ENCODE assay signal across 8 mouse cellular contexts in the genomic region with DNA sequence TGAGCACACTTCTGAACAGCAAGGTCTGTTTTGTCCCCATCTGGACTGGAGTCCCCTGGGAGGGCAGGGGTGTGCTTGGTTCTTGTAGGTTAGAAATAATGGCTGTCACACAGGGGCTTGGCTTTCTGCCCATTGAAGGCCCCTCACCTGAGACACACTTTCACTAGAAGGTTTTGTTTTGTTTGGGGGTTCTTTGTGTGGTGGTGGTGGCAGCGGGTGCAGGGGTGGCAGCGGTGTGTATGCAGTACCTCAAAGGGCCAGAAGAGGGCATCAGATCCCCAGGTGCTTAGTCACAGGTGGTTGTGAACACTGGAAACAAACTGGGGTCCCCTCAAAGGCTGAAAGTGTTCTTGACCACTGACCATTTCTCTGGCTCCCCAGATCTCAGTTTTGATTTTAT. TPM values are rescaled to one million over a fixed set of nuclear protein-coding genes. Genes with fewer than 3 reads are reported as not detected.
DNase-seq lines count a peak whose midpoint lies in the region; ATAC-seq and TF ChIP-seq lines count a peak whose summit lies in the region.

No protein-coding gene starts in this region.

- TF ChIP-seq POLR2A in testis, adult 2 months (IDR thresholded peaks at IDR 0.05; ENCODE audit: control insufficient read depth, low read depth, low read length), result no peak

- no peak for TF ChIP-seq EP300 in heart, postnatal 0 days (IDR thresholded peaks at IDR 0.05; ENCODE audit: low read depth)

- H3K9ac ChIP-seq in heart, postnatal 0 days (replicated peaks; ENCODE audit: low read depth, low read length), result no peak overlapping the region
- no peak overlapping the region for H3K9ac ChIP-seq in midbrain, embryonic 15.5 days
- H3K9ac ChIP-seq in forebrain, embryonic 11.5 days (ENCODE audit: low read length), result no peak overlapping the region

- H3K4me2 ChIP-seq in heart, postnatal 0 days (ENCODE audit: low read depth, low read length), result no peak overlapping the region
- no peak overlapping the region for H3K4me2 ChIP-seq in midbrain, embryonic 15.5 days
- H3K4me2 ChIP-seq in forebrain, embryonic 11.5 days (ENCODE audit: low read depth, low read length, severe bottlenecking), result no peak overlapping the region

- H3K4me3 ChIP-seq in heart, postnatal 0 days (ENCODE audit: low read depth, low read length), result no peak overlapping the region
- H3K4me3 ChIP-seq in testis, adult 2 months (ENCODE audit: control insufficient read depth, low read depth, low read length), result no peak overlapping the region
- H3K4me3 ChIP-seq in midbrain, embryonic 15.5 days, result no peak overlapping the region
- no peak overlapping the region for H3K4me3 ChIP-seq in forebrain, embryonic 11.5 days (ENCODE audit: low read depth, low read length)

- WGBS in heart, postnatal 0 days, result 21% methylated on average over 2 of the region's 2 CpGs
- 22% methylated on average over 2 of the region's 2 CpGs for WGBS in midbrain, embryonic 15.5 days
- WGBS in forebrain, embryonic 11.5 days, result 33% methylated on average over 2 of the region's 2 CpGs

- no peaks in the 10 kb centered on the region; the same call in 1 of the 2 replicates for H3K9me3 ChIP-seq in heart, postnatal 0 days (replicated peaks; ENCODE audit: control insufficient read depth, low read length)
- H3K9me3 ChIP-seq in midbrain, embryonic 15.5 days, result no peaks in the 10 kb centered on the region
- H3K9me3 ChIP-seq in forebrain, embryonic 11.5 days (ENCODE audit: control insufficient read depth, low read length), result no peaks in the 10 kb centered on the region

- DNase-seq in heart, postnatal 0 days (ENCODE audit: low spot score), result no peak
- no peak for DNase-seq in heart, adult 9 months (ENCODE audit: low spot score in 2 of 2)
- no peak for DNase-seq in testis, postnatal 14 days (ENCODE audit: low spot score)
- DNase-seq in induced T-regulatory cell, adult 2 months (ENCODE audit: low read depth), result peak; percentile 70
- peak; percentile 68 for DNase-seq in thymus, postnatal 14 days
- no peak for DNase-seq in forebrain, embryonic 11.5 days (ENCODE audit: low spot score)

- H3K36me3 ChIP-seq in heart, postnatal 0 days (replicated peaks; ENCODE audit: control insufficient read depth, insufficient read depth, low read length), result no peaks in the 10 kb centered on the region
- no peaks in the 10 kb centered on the region for H3K36me3 ChIP-seq in testis, adult 2 months (ENCODE audit: control insufficient read depth, insufficient read depth, low read length)
- H3K36me3 ChIP-seq in midbrain, embryonic 15.5 days (replicated peaks), result no peaks in the 10 kb centered on the region
- no peaks in the 10 kb centered on the region for H3K36me3 ChIP-seq in forebrain, embryonic 11.5 days (ENCODE audit: control insufficient read depth, insufficient read depth, low read length)

- TF ChIP-seq CTCF in heart, postnatal 0 days (IDR thresholded peaks at IDR 0.05; ENCODE audit: low read depth), result peak; percentile 34
- peak; percentile 75; the same call in 1 of the 2 replicates for TF ChIP-seq CTCF in testis, adult 2 months (IDR thresholded peaks at IDR 0.05; ENCODE audit: control insufficient read depth, insufficient read depth, insufficient replicate concordance, low read depth, low read length)

- no peak overlapping the region for H3K27ac ChIP-seq in heart, postnatal 0 days (ENCODE audit: low read depth)
- no peak overlapping the region for H3K27ac ChIP-seq in testis, adult 2 months (ENCODE audit: control insufficient read depth, insufficient read depth, low read depth, low read length)
- H3K27ac ChIP-seq in midbrain, embryonic 15.5 days, result no peak overlapping the region
- H3K27ac ChIP-seq in forebrain, embryonic 11.5 days (ENCODE audit: low read depth, low read length), result no peak overlapping the region

- H3K4me1 ChIP-seq in heart, postnatal 0 days (ENCODE audit: control insufficient read depth, insufficient read depth), result no peaks in the 10 kb centered on the region
- H3K4me1 ChIP-seq in testis, adult 2 months (ENCODE audit: control insufficient read depth, insufficient read depth, low read length), result peaks cover 7% of the 10 kb centered on the region
- no peaks in the 10 kb centered on the region for H3K4me1 ChIP-seq in midbrain, embryonic 15.5 days
- H3K4me1 ChIP-seq in forebrain, embryonic 11.5 days (replicated peaks; ENCODE audit: control insufficient read depth, insufficient read depth, low read length), result no peaks in the 10 kb centered on the region

- no peak for ATAC-seq in heart, postnatal 0 days (ENCODE audit: insufficient read depth, low read depth)
- ATAC-seq in midbrain, embryonic 15.5 days (replicated peaks), result no peak
- no peak for ATAC-seq in forebrain, embryonic 11.5 days (replicated peaks; ENCODE audit: low FRiP score)

- no peaks in the 10 kb centered on the region; the same call in 1 of the 2 replicates for H3K27me3 ChIP-seq in heart, postnatal 0 days (ENCODE audit: control insufficient read depth, insufficient read depth, low read length)
- H3K27me3 ChIP-seq in testis, adult 2 months (ENCODE audit: control insufficient read depth, insufficient read depth, low read length), result no peaks in the 10 kb centered on the region
- no peaks in the 10 kb centered on the region for H3K27me3 ChIP-seq in midbrain, embryonic 15.5 days (replicated peaks)
- H3K27me3 ChIP-seq in forebrain, embryonic 11.5 days (ENCODE audit: control insufficient read depth, insufficient read depth, low read length), result no peaks in the 10 kb centered on the region

RNA-seq across cellular contexts. Expression of a gene that starts 11.3 kb away (rescaled TPM):
- 0.39 and 11.4 TPM in 2 replicates for total RNA-seq in heart, postnatal 0 days (2014; rRNA removed; ENCODE audit: low replicate concordance)
- 0.63 and 0.75 TPM in 2 replicates for polyA plus RNA-seq in heart, postnatal 0 days (2015; fragmentation: Nextera tagmentation; extraction: Ambion mirVana)
- polyA plus RNA-seq in testis, adult 2 months (2012; rRNA removed), result 3.9 and 5.2 TPM in 2 replicates
- polyA plus RNA-seq in midbrain, embryonic 15.5 days (2015; fragmentation: Nextera tagmentation; extraction: Ambion mirVana), result 1.1 and 1.8 TPM in 2 replicates
- polyA plus RNA-seq in forebrain, embryonic 11.5 days (2014; fragmentation: Nextera tagmentation; extraction: Ambion mirVana), result 1.1 and 3.4 TPM in 2 replicates

RNA-seq across cellular contexts. Expression of a gene that starts 14.7 kb away (rescaled TPM):
- 0.27 and 2.8 TPM in 2 replicates for total RNA-seq in heart, postnatal 0 days (2014; rRNA removed; ENCODE audit: low replicate concordance)
- 2.6 and 3.4 TPM in 2 replicates for polyA plus RNA-seq in heart, postnatal 0 days (2015; fragmentation: Nextera tagmentation; extraction: Ambion mirVana)
- 1.5 and 1.9 TPM in 2 replicates for polyA plus RNA-seq in testis, adult 2 months (2012; rRNA removed)
- 1.6 and 1.9 TPM in 2 replicates for polyA plus RNA-seq in midbrain, embryonic 15.5 days (2015; fragmentation: Nextera tagmentation; extraction: Ambion mirVana)
- 6.7 and 7.0 TPM in 2 replicates for polyA plus RNA-seq in forebrain, embryonic 11.5 days (2014; fragmentation: Nextera tagmentation; extraction: Ambion mirVana)

RNA-seq across cellular contexts. Expression of a gene that starts 22.4 kb away (rescaled TPM):
- total RNA-seq in heart, postnatal 0 days (2014; rRNA removed; ENCODE audit: low replicate concordance), result 14.3 and 19.5 TPM in 2 replicates
- 4.6 and 5.1 TPM in 2 replicates for polyA plus RNA-seq in heart, postnatal 0 days (2015; fragmentation: Nextera tagmentation; extraction: Ambion mirVana)
- 4.7 and 5.1 TPM in 2 replicates for polyA plus RNA-seq in testis, adult 2 months (2012; rRNA removed)
- 10.5 TPM in 2 replicates for polyA plus RNA-seq in midbrain, embryonic 15.5 days (2015; fragmentation: Nextera tagmentation; extraction: Ambion mirVana)
- 18.5 and 22.2 TPM in 2 replicates for polyA plus RNA-seq in forebrain, embryonic 11.5 days (2014; fragmentation: Nextera tagmentation; extraction: Ambion mirVana)

RNA-seq across cellular contexts. Expression of a gene that starts 24.5 kb away (rescaled TPM):
- total RNA-seq in heart, postnatal 0 days (2014; rRNA removed; ENCODE audit: low replicate concordance), result 0.15 TPM in 1 of 2 replicates, not detected in the other
- polyA plus RNA-seq in heart, postnatal 0 days (2015; fragmentation: Nextera tagmentation; extraction: Ambion mirVana), result 0.12 and 0.18 TPM in 2 replicates
- 38.5 and 46.0 TPM in 2 replicates for polyA plus RNA-seq in testis, adult 2 months (2012; rRNA removed)
- polyA plus RNA-seq in midbrain, embryonic 15.5 days (2015; fragmentation: Nextera tagmentation; extraction: Ambion mirVana), result 4.8 and 6.4 TPM in 2 replicates
- 4.2 and 6.9 TPM in 2 replicates for polyA plus RNA-seq in forebrain, embryonic 11.5 days (2014; fragmentation: Nextera tagmentation; extraction: Ambion mirVana)

RNA-seq across cellular contexts. Expression of a gene that starts 24.6 kb away (rescaled TPM):
- total RNA-seq in heart, postnatal 0 days (2014; rRNA removed; ENCODE audit: low replicate concordance), result 49.0 and 58.2 TPM in 2 replicates
- polyA plus RNA-seq in heart, postnatal 0 days (2015; fragmentation: Nextera tagmentation; extraction: Ambion mirVana), result 33.7 and 34.6 TPM in 2 replicates
- polyA plus RNA-seq in testis, adult 2 months (2012; rRNA removed), result 41.2 and 43.3 TPM in 2 replicates
- 94.6 and 103 TPM in 2 replicates for polyA plus RNA-seq in midbrain, embryonic 15.5 days (2015; fragmentation: Nextera tagmentation; extraction: Ambion mirVana)
- polyA plus RNA-seq in forebrain, embryonic 11.5 days (2014; fragmentation: Nextera tagmentation; extraction: Ambion mirVana), result 86.9 and 94.3 TPM in 2 replicates

Comparison
In these comparisons a context has a peak if more than half of its experiments do, and no peak if none do; other contexts are left out.
1. DNase-seq: peak in induced T-regulatory cell, adult 2 months (single experiment) and thymus, postnatal 14 days (single experiment); none in heart, postnatal 0 days (single experiment), heart, adult 9 months (0 of 2), testis, postnatal 14 days (single experiment) and forebrain, embryonic 11.5 days (single experiment).